Mouse (Mus musculus) heart, postnatal 14 days (tissue): ENCODE measurements around the gene Macrod1. TPM values are rescaled to one million over a fixed set of nuclear protein-coding genes. Genes with fewer than 3 reads are reported as not detected.

Source experiments
- total RNA-seq, 2 experiments: library from RNA; stranded (reverse); gene quantifications; 2 replicates each; pipeline ENCODE4 v1.2.3; 2021

The Macrod1 gene
- total RNA-seq, 2 experiments from 2014 or later: 181 to 186 TPM

Other genes starting within 250 kb of the Macrod1 start
- gene Rps6ka4, start 216.2 kb upstream of the Macrod1 start, total RNA-seq: 10 to 100 TPM; 14.8 to 18.2 TPM
- gene Ccdc88b, start 198.6 kb upstream of the Macrod1 start, total RNA-seq: 1 to 10 TPM; 1.0 to 1.7 TPM
- 10 to 100 TPM; 26.7 to 30.6 TPM for gene Trmt112, start 147.1 kb upstream of the Macrod1 start, total RNA-seq
- 100 to 1,000 TPM; 595 to 603 TPM for gene Prdx5, start 146.7 kb upstream of the Macrod1 start, total RNA-seq
- gene Esrra, start 135.0 kb upstream of the Macrod1 start, total RNA-seq: 100 to 1,000 TPM; 128 to 136 TPM
- not detected for gene Catsperz, start 131.4 kb upstream of the Macrod1 start, total RNA-seq
- under 1 TPM in 1 of 2 experiments, not detected in 1; 0.26 TPM for gene Kcnk4, start 122.3 kb upstream of the Macrod1 start, total RNA-seq
- 10 to 100 TPM; 28.6 to 29.9 TPM for gene Bad, start 114.9 kb upstream of the Macrod1 start, total RNA-seq
- gene Gpr137, start 114.3 kb upstream of the Macrod1 start, total RNA-seq: 10 to 100 TPM; 34.1 to 40.0 TPM
- gene Ppp1r14b, start 81.8 kb upstream of the Macrod1 start, total RNA-seq: 100 to 1,000 TPM in 1 of 2 experiments, 10 to 100 TPM in 1; 89.8 to 120 TPM
- gene Plcb3, start 80.3 kb upstream of the Macrod1 start, total RNA-seq: 10 to 100 TPM; 16.2 to 16.8 TPM
- gene Fkbp2, start 76.3 kb upstream of the Macrod1 start, total RNA-seq: 10 to 100 TPM; 13.6 to 14.2 TPM
- 100 to 1,000 TPM; 307 to 309 TPM for gene Vegfb, start 69.2 kb upstream of the Macrod1 start, total RNA-seq
- 10 to 100 TPM; 54.8 to 62.7 TPM for gene Dnajc4, start 64.2 kb upstream of the Macrod1 start, total RNA-seq
- 10 to 100 TPM; 24.8 to 26.1 TPM for gene Nudt22, start 60.7 kb upstream of the Macrod1 start, total RNA-seq
- 10 to 100 TPM; 18.7 to 20.1 TPM for gene Trpt1, start 60.7 kb upstream of the Macrod1 start, total RNA-seq
- gene Fermt3, start 37.3 kb upstream of the Macrod1 start, total RNA-seq: 10 to 100 TPM in 1 of 2 experiments, 1 to 10 TPM in 1; 6.1 to 10.7 TPM
- 100 to 1,000 TPM in 1 of 2 experiments, 10 to 100 TPM in 1; 84.1 to 107 TPM for gene Stip1, start 16.8 kb upstream of the Macrod1 start, total RNA-seq
- 1 to 10 TPM in 1 of 2 experiments, under 1 TPM in 1; 0.98 to 1.0 TPM for gene Flrt1, start 48.9 kb downstream of the Macrod1 start, total RNA-seq
- 10 to 100 TPM; 77.4 to 79.9 TPM for gene Otub1, start 149.5 kb downstream of the Macrod1 start, total RNA-seq
- 100 to 1,000 TPM; 545 to 557 TPM for gene Cox8a, start 160.8 kb downstream of the Macrod1 start, total RNA-seq
- 10 to 100 TPM; 19.9 to 20.3 TPM for gene Naa40, start 184.4 kb downstream of the Macrod1 start, total RNA-seq
- 10 to 100 TPM; 10.7 to 12.7 TPM for gene Rcor2, start 210.5 kb downstream of the Macrod1 start, total RNA-seq